Mouse (Mus musculus) mouse embryonic stem cell (cell line): ENCODE measurements around the gene Gas7.

Experiments used
- in situ Hi-C, 2 experiments: fragments of 300-500 bp; cut with MboI; formaldehyde crosslinking; loops; 1 replicate in 1 of 2; 3 replicates in 1 of 2; pipeline ENCODE4 v1.14.3; 2019 to 2020; ENCODE audit warnings: low sequenced_read_pairs in 2 of 2, low pct_unique_long_range_greater_than_20kb in 1 of 2, mixed read lengths in 1 of 2; ENCODE audit not compliant: unreplicated experiment in 1 of 2

The Gas7 gene

DNA sequence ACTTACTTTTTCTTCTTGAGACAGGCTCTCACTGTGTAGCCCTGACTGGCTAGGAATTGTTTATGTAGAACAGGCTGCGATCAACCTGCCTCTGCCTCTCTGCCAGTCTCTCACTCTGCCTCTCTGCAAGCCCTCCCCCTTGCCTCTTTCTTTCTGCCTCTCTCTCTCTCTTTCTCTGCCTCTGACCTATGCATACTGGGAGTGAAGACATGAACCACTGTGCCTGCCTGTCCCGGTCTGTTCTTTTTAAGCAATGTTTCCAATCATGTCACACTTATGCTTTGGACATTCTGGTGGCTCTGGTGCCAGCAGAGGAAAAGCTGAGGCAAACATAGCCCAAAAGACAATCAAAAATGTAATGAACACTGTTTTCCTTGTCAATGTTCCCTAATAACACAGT lies 69.5 kb downstream of the Gas7 start:
- in situ Hi-C loops = no loop called here

- in situ Hi-C loops = no loop called here
These were observed 70.6 kb downstream of the Gas7 start for GRCm38 (mm10) chr11:67525841-67526240.

GRCm38 (mm10) chr11:67526621-67527545 lies 71.6 kb downstream of the Gas7 start:
- in situ Hi-C loops = no loop called here

DNA sequence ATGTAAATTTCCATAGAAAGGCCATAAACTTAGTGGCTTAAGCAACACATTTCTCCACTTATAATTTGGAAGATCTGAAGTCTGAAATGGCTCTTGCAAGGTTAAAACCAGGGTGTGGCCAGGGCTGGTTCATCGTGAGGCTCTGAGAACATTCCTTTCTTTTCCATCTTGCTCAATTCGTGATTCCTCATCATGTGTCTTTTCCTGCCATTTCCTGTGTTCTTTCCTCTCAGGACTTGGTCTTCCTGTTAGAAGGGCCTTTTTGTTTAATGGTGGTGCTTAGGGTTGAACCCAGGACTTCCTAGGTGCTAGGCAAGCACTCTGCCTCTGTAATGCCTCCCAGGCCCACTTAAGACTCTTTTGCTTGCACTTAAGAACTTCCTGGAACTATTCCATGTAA lies 76.0 kb downstream of the Gas7 start:
- in situ Hi-C loops = no loop called here

DNA sequence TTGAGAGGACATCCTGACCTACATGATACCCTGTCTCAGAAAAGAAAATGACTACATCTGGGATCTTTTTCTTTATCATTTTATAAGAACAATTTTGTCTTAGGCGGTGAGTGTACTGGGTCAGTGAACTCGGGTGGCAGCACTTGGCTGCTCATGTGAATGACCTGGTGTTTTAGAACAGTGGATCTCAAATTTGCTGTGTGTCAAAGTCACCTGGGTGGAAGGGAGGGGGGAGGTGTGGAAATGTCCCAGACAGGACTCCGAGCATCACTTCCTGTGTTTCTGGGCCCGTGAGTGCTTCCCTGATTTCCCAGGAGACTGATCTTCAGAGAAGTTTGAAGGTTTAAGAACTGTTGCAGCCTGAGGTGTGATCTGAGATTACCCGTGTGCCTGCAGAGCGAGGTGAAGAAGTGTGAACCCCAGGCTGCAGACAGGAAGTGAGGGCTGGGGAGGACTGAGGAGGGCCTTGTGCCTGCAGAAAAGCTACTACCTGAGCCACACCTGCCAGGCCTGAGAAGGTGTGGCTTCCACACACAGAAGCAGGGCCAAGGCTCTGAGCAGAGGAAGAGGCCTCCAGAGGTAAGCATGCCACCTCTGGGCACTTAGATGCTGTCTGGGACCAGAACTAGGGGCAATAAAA lies 76.8 kb downstream of the Gas7 start:
- in situ Hi-C loops = no loop called here

DNA sequence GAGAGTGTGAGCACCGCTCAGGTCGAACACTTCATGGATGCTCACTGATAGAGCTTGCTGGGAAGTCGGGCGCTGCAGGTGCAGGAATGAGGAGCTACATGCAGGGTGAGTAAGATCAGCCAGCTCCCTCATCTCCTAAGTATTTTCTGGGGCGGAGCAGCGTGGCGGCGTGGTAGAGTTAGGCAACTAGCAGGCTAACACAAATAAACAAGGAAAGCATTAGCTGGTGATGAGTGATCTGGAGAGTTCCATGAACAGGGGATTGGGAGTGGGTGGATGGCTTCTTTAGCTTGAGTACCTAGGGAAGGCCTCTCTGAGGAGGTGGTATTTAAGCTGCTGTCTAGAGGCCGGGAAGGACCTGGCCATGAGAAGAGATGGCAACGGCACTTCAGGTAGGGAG lies 77.5 kb downstream of the Gas7 start:
- in situ Hi-C loops = no loop called here

DNA sequence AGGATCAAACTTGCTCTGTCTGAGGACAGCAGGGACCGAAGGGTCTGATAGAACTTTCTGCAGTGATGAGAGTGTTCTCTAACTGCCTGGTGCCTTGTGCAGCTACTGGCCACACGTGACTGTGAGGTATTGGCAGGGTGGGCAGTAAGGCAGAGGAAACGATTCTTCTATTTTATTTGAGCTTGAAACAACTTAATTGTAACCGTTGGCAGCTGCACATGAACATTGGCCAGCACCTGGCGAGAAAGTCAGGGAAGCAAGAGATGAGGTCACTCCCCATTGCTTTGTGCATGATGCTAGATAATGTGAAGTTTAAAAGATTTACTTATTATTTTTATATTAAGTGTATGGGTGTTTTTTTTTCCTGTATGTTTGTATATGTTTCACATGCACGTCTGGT lies 77.9 kb downstream of the Gas7 start:
- in situ Hi-C loops = no loop called here

DNA sequence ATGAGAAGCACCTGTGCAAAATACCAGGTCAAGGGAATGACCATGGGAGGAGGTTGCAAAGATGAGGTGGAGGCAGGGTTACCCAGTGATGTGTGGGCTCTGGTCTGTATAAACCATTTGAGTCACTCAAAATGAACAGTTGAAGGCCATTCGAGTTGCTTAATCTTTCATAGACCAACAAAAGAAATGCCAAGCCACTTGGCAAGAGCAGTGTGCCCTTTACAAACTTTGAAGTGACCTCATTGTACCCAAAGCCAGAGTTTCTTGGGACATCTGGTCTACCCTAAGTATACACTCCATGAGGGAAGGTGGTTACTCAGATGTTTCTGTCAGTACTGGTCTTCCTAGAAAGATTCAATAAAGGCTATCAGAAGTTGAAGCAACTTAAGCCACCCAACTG lies 80.5 kb downstream of the Gas7 start:
- in situ Hi-C loops = no loop called here

GRCm38 (mm10) chr11:67536413-67536812 lies 81.2 kb downstream of the Gas7 start:
- in situ Hi-C loops = no loop called here

GRCm38 (mm10) chr11:67537353-67537752 lies 82.1 kb downstream of the Gas7 start:
- in situ Hi-C loops = no loop called here

GRCm38 (mm10) chr11:67538557-67538956 lies 83.3 kb downstream of the Gas7 start:
- in situ Hi-C loops = no loop called here

- in situ Hi-C loops = no loop called here
These were observed 89.6 kb downstream of the Gas7 start for GRCm38 (mm10) chr11:67544656-67545432.

GRCm38 (mm10) chr11:67546582-67546981 lies 91.3 kb downstream of the Gas7 start:
- in situ Hi-C loops = no loop called here

- in situ Hi-C loops = no loop called here
These were observed 94.1 kb downstream of the Gas7 start for GRCm38 (mm10) chr11:67549306-67549705.

DNA sequence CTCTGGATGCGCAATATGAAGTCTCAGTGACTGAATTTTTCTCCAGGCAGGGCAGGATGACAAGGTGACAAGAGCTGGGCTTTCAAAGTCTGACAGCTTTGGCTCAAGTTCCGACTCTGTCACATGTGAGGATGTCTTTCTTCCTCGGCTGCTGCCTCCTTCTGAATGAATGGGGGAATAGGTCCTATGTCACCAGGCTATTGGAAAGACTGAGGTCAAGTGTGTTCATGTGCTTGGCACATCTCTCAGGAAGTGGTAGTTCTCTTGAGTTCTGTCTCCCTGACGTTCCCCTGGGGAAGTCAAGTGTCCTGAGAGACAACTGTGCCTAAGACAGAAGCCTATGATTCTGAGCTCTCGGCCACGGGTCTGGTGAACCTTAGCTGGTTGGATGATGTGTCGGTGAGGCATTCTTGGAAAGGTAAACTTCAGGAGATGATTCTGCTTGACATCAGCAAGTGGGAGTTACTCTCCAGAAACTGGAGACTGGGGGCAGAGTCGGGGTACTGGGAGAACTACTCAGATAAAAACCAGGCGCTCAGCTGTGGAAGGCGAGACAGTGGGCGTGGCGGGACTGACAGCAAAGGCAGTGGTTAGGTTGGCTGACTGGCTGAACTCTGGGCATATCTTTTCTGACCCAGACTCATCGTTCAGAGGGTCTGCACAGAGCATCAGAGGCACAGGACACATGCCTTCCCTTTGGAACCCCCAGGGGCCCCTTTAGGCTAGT lies 94.7 kb downstream of the Gas7 start:
- in situ Hi-C loops = no loop called here

DNA sequence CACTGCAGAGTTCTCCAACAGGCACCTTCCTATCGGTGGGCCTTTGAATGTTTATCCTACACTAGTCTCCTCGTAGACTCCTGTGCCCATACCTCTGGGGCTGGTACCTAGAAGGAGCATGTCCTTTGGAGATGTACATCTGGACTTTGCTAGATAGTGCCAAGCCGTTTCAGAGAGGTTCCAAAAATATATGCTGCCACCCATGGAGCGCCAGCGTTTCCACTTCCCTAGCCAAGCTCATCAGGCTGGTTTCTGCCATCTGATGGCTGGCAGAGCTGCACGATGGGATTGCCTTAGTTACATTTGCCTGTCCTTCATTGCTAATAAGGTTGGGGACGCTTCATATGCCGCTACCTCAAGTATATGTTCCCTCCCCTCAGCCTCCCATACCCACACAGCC lies 97.2 kb downstream of the Gas7 start:
- in situ Hi-C loops = no loop called here

DNA sequence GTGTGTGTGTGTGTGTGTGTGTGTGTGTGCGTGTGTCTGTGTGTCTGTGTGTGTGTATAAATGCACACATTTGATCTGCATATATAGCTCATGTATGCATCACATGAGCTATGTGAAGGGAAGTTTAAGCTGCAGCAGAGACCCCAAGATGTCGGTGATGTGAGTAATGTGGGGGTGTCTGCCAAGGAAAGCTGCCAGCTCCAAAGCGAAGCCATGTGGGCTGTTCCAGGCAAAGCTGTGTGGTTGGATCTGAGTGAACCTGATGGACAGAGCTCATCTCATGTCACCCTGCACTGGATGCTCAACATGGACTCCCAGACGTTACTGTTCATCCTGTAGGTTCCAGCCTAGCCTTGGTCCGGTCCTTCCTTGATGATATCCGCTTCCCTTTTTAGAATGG lies 99.0 kb downstream of the Gas7 start:
- in situ Hi-C loops = no loop called here

DNA sequence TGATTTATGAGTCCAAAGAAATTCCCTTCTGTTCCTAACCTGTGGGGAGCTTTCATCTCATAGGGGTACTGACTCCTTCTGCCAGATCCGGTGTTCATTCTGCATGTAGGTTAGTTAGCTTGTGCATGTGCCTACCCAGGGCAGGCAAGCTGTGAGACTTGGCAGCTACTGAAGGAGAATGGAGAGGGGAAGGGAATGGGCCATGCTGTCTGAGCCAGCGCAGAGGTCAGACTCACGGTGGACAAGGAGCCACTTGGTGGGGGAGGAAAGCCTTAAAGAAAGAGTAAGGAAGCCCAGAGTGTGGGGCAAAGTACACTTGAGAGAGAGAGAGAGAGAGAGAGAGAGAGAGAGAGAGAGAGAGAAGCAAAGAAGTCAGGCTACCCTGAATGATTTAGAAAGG lies 101.1 kb downstream of the Gas7 start:
- in situ Hi-C loops = no loop called here
